In the genomic region with DNA sequence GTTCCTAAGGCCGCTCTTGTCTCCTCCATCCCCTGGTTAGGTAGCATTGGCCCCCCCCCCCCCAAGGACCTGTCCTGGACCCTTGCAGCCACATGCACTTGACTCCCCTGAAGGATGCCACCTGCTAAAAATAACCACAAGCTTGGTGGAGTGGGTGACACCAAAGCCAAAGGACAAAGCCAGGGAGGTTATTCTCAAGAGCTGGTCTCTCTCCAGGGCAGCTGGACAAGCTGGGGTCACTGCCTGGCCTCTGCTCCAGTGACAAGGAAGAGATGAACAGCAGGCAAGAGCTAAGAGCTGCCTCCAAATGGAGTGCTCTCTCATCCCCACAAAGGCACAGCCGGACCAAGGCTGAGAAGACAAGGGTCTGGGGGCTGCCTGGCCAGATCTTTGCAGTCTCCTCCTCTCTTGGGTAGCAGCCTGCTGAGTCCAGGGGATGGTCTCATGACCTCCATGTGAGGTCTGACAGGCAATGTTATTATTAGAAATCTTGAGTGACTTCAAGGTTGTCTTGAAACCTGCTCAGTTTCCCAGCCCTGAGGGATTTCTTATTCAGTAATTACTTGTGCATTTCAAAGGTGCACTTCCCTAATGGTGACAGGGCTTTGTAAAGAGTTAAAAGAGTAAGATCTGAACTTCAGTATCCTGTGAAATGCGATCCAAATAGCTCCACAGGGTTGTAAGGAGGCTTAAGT, we compare ENCODE assay signal across 10 mouse cellular contexts. TPM values are rescaled to one million over a fixed set of nuclear protein-coding genes. Genes with fewer than 3 reads are reported as not detected.
DNase-seq lines count a peak whose midpoint lies in the region; TF ChIP-seq lines count a peak whose summit lies in the region.
"Had no signal": no experiment of that assay in that cellular context is flagged by ENCODE, and none has a peak within 500 bp of the region (broad histone marks: within the 10 kb centered on the region; RNA-seq: fewer than 3 reads in every experiment).

No protein-coding gene starts in this region.

- no peak overlapping the region for H3K4me3 ChIP-seq in kidney, adult 2 months (ENCODE audit: insufficient read depth, low read depth, low read length)
- H3K4me3 ChIP-seq in embryonic facial prominence, embryonic 10.5 days = no peak overlapping the region
- H3K4me3 ChIP-seq in heart, adult 2 months = no peak overlapping the region
- H3K4me3 ChIP-seq in limb, embryonic 10.5 days = no peak overlapping the region
- H3K4me3 ChIP-seq in cerebellum, adult 2 months (replicated peaks; ENCODE audit: insufficient read depth, low read depth, low read length) = no peak overlapping the region
- H3K4me3 ChIP-seq: forebrain, embryonic 15.5 days had no signal

- peaks cover 28% of the 10 kb centered on the region for H3K4me1 ChIP-seq in kidney, adult 2 months (ENCODE audit: control insufficient read depth, insufficient read depth, low read length)
- peaks cover 31% of the 10 kb centered on the region for H3K4me1 ChIP-seq in embryonic facial prominence, embryonic 10.5 days
- peaks cover 13% of the 10 kb centered on the region for H3K4me1 ChIP-seq in heart, adult 2 months (ENCODE audit: control insufficient read depth, insufficient read depth, low read length)
- H3K4me1 ChIP-seq in limb, embryonic 10.5 days = peaks cover 32% of the 10 kb centered on the region
- peaks cover 16% of the 10 kb centered on the region for H3K4me1 ChIP-seq in cerebellum, adult 2 months (ENCODE audit: control insufficient read depth, insufficient read depth, low read length)

- no peaks in the 10 kb centered on the region for H3K36me3 ChIP-seq in kidney, adult 2 months (ENCODE audit: control insufficient read depth, insufficient read depth, low read length)
- H3K36me3 ChIP-seq in embryonic facial prominence, embryonic 10.5 days (replicated peaks) = no peaks in the 10 kb centered on the region
- H3K36me3 ChIP-seq in heart, adult 2 months (ENCODE audit: control insufficient read depth, insufficient read depth, low read length) = peaks cover 20% of the 10 kb centered on the region
- no peaks in the 10 kb centered on the region for H3K36me3 ChIP-seq in limb, embryonic 10.5 days
- H3K36me3 ChIP-seq: forebrain, embryonic 15.5 days had no signal

- intact Hi-C loops in heart, adult 2 months (cut with DNase I) = no loop called here

- peak overlapping the region; percentile 29 for H3K9ac ChIP-seq in heart, adult 2 months (ENCODE audit: low read depth, low read length)
- H3K9ac ChIP-seq: forebrain, embryonic 15.5 days had no signal

- H3K9me3 ChIP-seq in embryonic facial prominence, embryonic 10.5 days = no peaks in the 10 kb centered on the region
- H3K9me3 ChIP-seq in limb, embryonic 10.5 days (replicated peaks) = no peaks in the 10 kb centered on the region
- H3K9me3 ChIP-seq: forebrain, embryonic 15.5 days had no signal

- DNase-seq in kidney, adult 2 months = no peak
- DNase-seq in kidney, adult 9 months = no peak
- DNase-seq in embryonic facial prominence, embryonic 10.5 days (ENCODE audit: low spot score) = no peak
- peak; percentile 55 to 73 for DNase-seq in heart, adult 2 months
- no peak for DNase-seq in limb, embryonic 10.5 days (ENCODE audit: low spot score)
- DNase-seq in cerebellum, adult 9-11 months = no peak
- DNase-seq in cerebellum, adult 2 months = no peak
- no peak for DNase-seq in urinary bladder, postnatal 36 days (ENCODE audit: low spot score in 2 of 2)
- DNase-seq: cerebellum, adult 9-10 months had no signal

- 51% methylated on average over 3 of the region's 3 CpGs for WGBS in kidney, adult 2 months
- WGBS in embryonic facial prominence, embryonic 10.5 days = 57% methylated on average over 3 of the region's 3 CpGs
- WGBS in heart, adult 2 months = 55% methylated on average over 3 of the region's 3 CpGs
- WGBS in limb, embryonic 10.5 days = 60% methylated on average over 3 of the region's 3 CpGs
- 75% methylated on average over 3 of the region's 3 CpGs for WGBS in cerebellum, adult 2 months

- TF ChIP-seq CTCF in kidney, adult 2 months (conservative IDR thresholded peaks at IDR 0.05; ENCODE audit: insufficient read depth, insufficient read length, low read depth, low read length) = no peak
- no peak for TF ChIP-seq CTCF in heart, adult 2 months (IDR thresholded peaks at IDR 0.05)
- TF ChIP-seq CTCF in cerebellum, adult 2 months (IDR thresholded peaks at IDR 0.05; ENCODE audit: borderline replicate concordance, insufficient read depth, low read depth, low read length) = no peak

- TF ChIP-seq EP300 in heart, adult 2 months (IDR thresholded peaks at IDR 0.05; ENCODE audit: insufficient read depth, low read depth, low read length) = no peak

- peak overlapping the region; percentile 0; the same call in 1 of the 2 replicates for H3K27ac ChIP-seq in kidney, adult 2 months (ENCODE audit: insufficient read depth, low read depth, low read length)
- peak overlapping the region; percentile 73 for H3K27ac ChIP-seq in embryonic facial prominence, embryonic 10.5 days (replicated peaks)
- H3K27ac ChIP-seq in heart, adult 2 months = peak overlapping the region; percentile 81
- H3K27ac ChIP-seq in limb, embryonic 10.5 days = peak overlapping the region; percentile 80
- H3K27ac ChIP-seq in cerebellum, adult 2 months (ENCODE audit: insufficient read depth, low read length) = no peak overlapping the region
- H3K27ac ChIP-seq: forebrain, embryonic 15.5 days had no signal

- peaks cover 5% of the 10 kb centered on the region for H3K79me2 ChIP-seq in heart, adult 2 months (replicated peaks; ENCODE audit: control insufficient read depth, insufficient read depth, low read length)

- no peaks in the 10 kb centered on the region for H3K27me3 ChIP-seq in kidney, adult 2 months (replicated peaks; ENCODE audit: control insufficient read depth, insufficient read depth, low read length)
- H3K27me3 ChIP-seq in embryonic facial prominence, embryonic 10.5 days (replicated peaks; ENCODE audit: low read depth, poor library complexity, severe bottlenecking) = peaks cover 9% of the 10 kb centered on the region; the same call in 1 of the 2 replicates
- no peaks in the 10 kb centered on the region for H3K27me3 ChIP-seq in heart, adult 2 months (ENCODE audit: control insufficient read depth, insufficient read depth, low read length)
- H3K27me3 ChIP-seq in limb, embryonic 10.5 days (ENCODE audit: low read depth, poor library complexity, severe bottlenecking) = peaks cover 7% of the 10 kb centered on the region; the same call in 1 of the 2 replicates
- H3K27me3 ChIP-seq in cerebellum, adult 2 months (ENCODE audit: control insufficient read depth, insufficient read depth, low read length) = no peaks in the 10 kb centered on the region
- H3K27me3 ChIP-seq: forebrain, embryonic 15.5 days had no signal

- TF ChIP-seq POLR2A in kidney, adult 2 months (IDR thresholded peaks at IDR 0.05; ENCODE audit: low read depth, low read length) = no peak
- TF ChIP-seq POLR2A in heart, adult 2 months (IDR thresholded peaks at IDR 0.05; ENCODE audit: insufficient read depth, low read depth, low read length) = 0 out of 2 replicates have a peak, but pooled peaks have one; percentile 8
- TF ChIP-seq POLR2A in cerebellum, adult 2 months (IDR thresholded peaks at IDR 0.05; ENCODE audit: borderline replicate concordance, insufficient read depth, low read length) = no peak

RNA-seq across cellular contexts. Expression of a gene that starts 6.9 kb away (rescaled TPM):
- 72.6 and 73.1 TPM in 2 replicates for polyA plus RNA-seq in kidney, adult 2 months (2012; rRNA removed)
- polyA plus RNA-seq in embryonic facial prominence, embryonic 10.5 days (2016; fragmentation: Nextera tagmentation; extraction: Ambion mirVana) = 16.9 and 17.1 TPM in 2 replicates
- total RNA-seq in heart, adult 2 months (2021) = 100 to 1,000 TPM; 140 to 141 TPM
- polyA plus RNA-seq in heart, adult 2 months (2012; rRNA removed) = 125 and 178 TPM in 2 replicates
- polyA plus RNA-seq in limb, embryonic 10.5 days (2016; fragmentation: Nextera tagmentation; extraction: Ambion mirVana) = 16.8 and 17.4 TPM in 2 replicates
- 41.5 and 42.8 TPM in 2 replicates for polyA plus RNA-seq in cerebellum, adult 2 months (2012; rRNA removed)

Comparison
In these comparisons a context has a peak if more than half of its experiments do, and no peak if none do; other contexts are left out.
1. DNase-seq: peak in heart, adult 2 months (2 of 2); none in kidney, adult 2 months (single experiment), kidney, adult 9 months (single experiment), embryonic facial prominence, embryonic 10.5 days (single experiment), limb, embryonic 10.5 days (single experiment), cerebellum, adult 9-11 months (single experiment), cerebellum, adult 2 months (0 of 2) and urinary bladder, postnatal 36 days (0 of 2).